Mouse (Mus musculus) forebrain, embryonic 14.5 days (tissue): ENCODE results near the gene Asic5. TPM values are rescaled to one million over a fixed set of nuclear protein-coding genes. Genes with fewer than 3 reads are reported as not detected.
A peak's percentile ranks its signal among the peaks of the same experiment; 100 is the strongest.

Experiments used
- ATAC-seq: fragments of 200-750 bp; cut with Nextera tagmentation; 2 replicates; pipeline ENCODE4 v1.8.0; 2017; ENCODE audit warnings: mild to moderate bottlenecking, moderate library complexity
- DNase-seq: peaks from one replicate; pipeline ENCODE4 v3.0.0-alpha.2; 2015; ENCODE audit warnings: low spot score
- H3K27ac ChIP-seq: fragments of 300-500 bp; sonication (generic); 2 replicates; pipeline ENCODE4 v1.5.1; 2014; ENCODE audit warnings: low read depth, mild to moderate bottlenecking, control low read depth, low read length, moderate library complexity
- H3K27me3 ChIP-seq: fragments of 300-500 bp; sonication (generic); replicated peaks from 2 replicates; pipeline ENCODE4 v1.6.1; 2014; ENCODE audit warnings: low read length, control low read depth, mixed read lengths; ENCODE audit not compliant: control insufficient read depth, insufficient read depth
- H3K36me3 ChIP-seq: fragments of 300-500 bp; sonication (generic); 2 replicates; pipeline ENCODE4 v1.6.1; 2014; ENCODE audit warnings: low read length, control low read depth; ENCODE audit not compliant: control insufficient read depth, insufficient read depth
- H3K4me1 ChIP-seq: fragments of 300-500 bp; sonication (generic); 2 replicates; pipeline ENCODE4 v1.6.1; 2014; ENCODE audit warnings: antibody characterized with exemption, low read length, control low read depth; ENCODE audit not compliant: control insufficient read depth, insufficient read depth
- H3K4me2 ChIP-seq: fragments of 300-500 bp; sonication (generic); 2 replicates; pipeline ENCODE4 v1.6.1; 2014; ENCODE audit warnings: mild to moderate bottlenecking, control low read depth, low read length
- H3K4me3 ChIP-seq: fragments of 300-500 bp; sonication (generic); 2 replicates; pipeline ENCODE4 v1.5.1; 2014; ENCODE audit warnings: low read depth, low read length, control low read depth
- H3K9ac ChIP-seq: fragments of 300-500 bp; sonication (generic); 2 replicates; pipeline ENCODE4 v1.6.1; 2014; ENCODE audit warnings: mild to moderate bottlenecking, low read length, control low read depth, moderate library complexity
- H3K9me3 ChIP-seq: fragments of 300-500 bp; sonication (generic); replicated peaks from 2 replicates; pipeline ENCODE4 v1.6.1; 2016; ENCODE audit warnings: low read length, control low read depth, mixed read lengths; ENCODE audit not compliant: control insufficient read depth
- WGBS: fragments of 180-500 bp; shearing (Covaris S2); extraction: QIAGEN DNeasy Blood & Tissue Kit; methylation state at CpG from one replicate; pipeline ENCODE4 v1.1.7; 2014; 5-methylcytosine and 5-hydroxymethylcytosine counted together
- polyA plus RNA-seq: library from polyadenylated mRNA; unstranded; fragments of >200 nt; fragmentation: Nextera tagmentation; extraction: Ambion mirVana; gene quantifications from 2 replicates; pipeline ENCODE4 v1.2.1, GENCODE M21; 2014

The Asic5 gene
- polyA plus RNA-seq, 1 experiment from 2014 or later, result not detected

DNA sequence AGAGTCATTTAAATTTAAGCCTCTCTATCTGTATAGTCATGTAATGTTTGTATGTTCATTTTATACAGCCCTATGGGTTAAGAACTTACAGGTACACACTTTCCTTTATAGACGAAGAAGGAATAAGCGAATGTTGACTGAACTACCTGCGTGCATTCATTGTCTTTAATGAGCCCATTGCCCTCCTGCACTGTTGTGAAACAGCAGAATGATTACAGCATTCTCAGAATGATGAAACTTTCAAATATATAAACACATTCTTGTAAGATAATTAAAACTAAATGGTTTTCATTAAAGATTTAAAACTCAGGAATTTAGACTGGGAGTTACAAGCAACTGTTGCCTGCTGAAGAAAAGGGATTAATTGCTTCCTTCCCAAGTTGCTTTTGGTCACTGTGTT lies 5.5 kb downstream of the Asic5 start:
- Histone ChIP-seq H3K27ac (no peak overlapping the region), H3K36me3 (no peaks in the 10 kb centered on the region), H3K4me3 (no peak overlapping the region), H3K9ac (no peak overlapping the region), H3K27me3 (no peaks in the 10 kb centered on the region), H3K4me2 (no peak overlapping the region), H3K9me3 (no peaks in the 10 kb centered on the region), H3K4me1 (peaks cover 3% of the 10 kb centered on the region; the same call in 1 of the 2 replicates)
- WGBS, result 89% methylated on average over 3 of the region's 3 CpGs
- ATAC-seq, result no peak
- DNase-seq, result no peak

DNA sequence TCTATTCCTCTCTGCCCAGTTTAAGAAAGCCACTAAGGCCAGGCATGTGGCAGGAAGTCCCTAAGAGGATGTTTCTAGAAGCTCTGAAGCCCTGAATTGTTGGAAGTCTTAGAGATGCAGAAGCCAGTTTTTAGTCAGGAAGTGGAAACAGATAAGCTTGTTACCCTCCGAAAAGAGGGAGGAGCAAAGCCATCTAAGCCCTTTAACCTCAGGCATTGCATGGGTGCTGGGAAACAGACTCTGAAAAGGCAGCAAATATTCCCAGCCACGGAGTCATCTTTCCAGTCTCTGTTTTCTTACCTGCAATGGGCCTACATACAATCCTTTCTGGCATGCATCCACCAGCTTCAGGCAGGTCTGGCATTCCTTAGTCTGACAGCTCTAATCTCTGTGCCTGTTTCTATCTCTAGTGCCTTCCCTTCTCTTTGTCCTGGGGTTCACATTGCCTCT lies 7.6 kb downstream of the Asic5 start:
- Histone ChIP-seq H3K4me2 (no peak overlapping the region), H3K9ac (no peak overlapping the region), H3K4me1 (peaks cover 3% of the 10 kb centered on the region; the same call in 1 of the 2 replicates), H3K36me3 (no peaks in the 10 kb centered on the region), H3K4me3 (no peak overlapping the region), H3K9me3 (no peaks in the 10 kb centered on the region), H3K27me3 (no peaks in the 10 kb centered on the region), H3K27ac (no peak overlapping the region)
- WGBS, result 54% methylated on average over 2 of the region's 2 CpGs
- no peak for DNase-seq
- ATAC-seq, result no peak

DNA sequence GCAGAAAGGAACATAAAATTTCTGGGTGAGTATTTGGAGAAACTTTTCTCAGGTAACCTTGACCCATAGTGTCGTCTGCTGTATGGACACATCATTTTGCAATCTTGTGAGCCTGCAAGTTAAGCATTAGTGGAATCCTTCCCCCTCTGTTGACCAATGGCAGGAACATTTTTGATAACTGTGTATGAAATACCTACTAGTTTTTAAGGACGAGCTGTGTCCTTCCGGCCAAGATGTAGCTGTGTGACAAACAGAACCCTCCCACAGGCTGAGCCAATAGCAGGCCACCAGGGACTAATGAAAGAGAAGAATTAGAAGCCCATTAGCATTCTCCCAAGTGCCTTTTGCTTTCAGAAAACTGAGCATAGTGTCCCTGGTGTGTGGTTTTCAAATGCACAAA lies 8.4 kb downstream of the Asic5 start:
- no peak for DNase-seq
- H3K9me3 ChIP-seq, result no peaks in the 10 kb centered on the region
- no peaks in the 10 kb centered on the region for H3K4me1 ChIP-seq
- 67% methylated on average over 3 of the region's 3 CpGs for WGBS
- ATAC-seq, result no peak
- no peak overlapping the region for H3K9ac ChIP-seq
- H3K27ac ChIP-seq, result no peak overlapping the region
- H3K27me3 ChIP-seq, result no peaks in the 10 kb centered on the region
- H3K4me2 ChIP-seq, result no peak overlapping the region
- H3K4me3 ChIP-seq, result no peak overlapping the region
- no peaks in the 10 kb centered on the region for H3K36me3 ChIP-seq

DNA sequence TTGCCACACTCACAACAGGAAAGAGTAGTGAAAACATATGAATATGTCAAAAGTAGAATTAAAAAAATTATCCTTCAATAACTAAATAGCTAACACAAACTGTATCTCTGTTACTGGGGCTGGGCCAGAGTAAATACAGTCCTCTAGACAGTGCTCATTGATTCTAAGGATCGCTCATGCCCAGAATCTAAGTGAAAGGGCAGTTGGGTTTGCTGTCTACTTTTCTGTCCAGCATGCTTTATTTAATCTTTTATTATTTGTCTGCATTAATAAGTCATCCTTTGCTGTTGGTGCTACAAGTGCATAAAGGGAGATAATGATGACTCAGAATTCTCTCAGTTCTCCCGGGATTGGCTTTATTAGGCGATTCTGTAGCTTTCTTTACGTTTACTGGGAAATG lies 13.3 kb downstream of the Asic5 start:
- Histone ChIP-seq H3K27me3 (no peaks in the 10 kb centered on the region), H3K9me3 (no peaks in the 10 kb centered on the region), H3K4me3 (no peak overlapping the region), H3K27ac (no peak overlapping the region), H3K4me1 (no peaks in the 10 kb centered on the region), H3K9ac (no peak overlapping the region), H3K36me3 (no peaks in the 10 kb centered on the region), H3K4me2 (no peak overlapping the region)
- DNase-seq, result no peak
- WGBS, result 40% methylated on average over 4 of the region's 4 CpGs
- ATAC-seq, result no peak

DNA sequence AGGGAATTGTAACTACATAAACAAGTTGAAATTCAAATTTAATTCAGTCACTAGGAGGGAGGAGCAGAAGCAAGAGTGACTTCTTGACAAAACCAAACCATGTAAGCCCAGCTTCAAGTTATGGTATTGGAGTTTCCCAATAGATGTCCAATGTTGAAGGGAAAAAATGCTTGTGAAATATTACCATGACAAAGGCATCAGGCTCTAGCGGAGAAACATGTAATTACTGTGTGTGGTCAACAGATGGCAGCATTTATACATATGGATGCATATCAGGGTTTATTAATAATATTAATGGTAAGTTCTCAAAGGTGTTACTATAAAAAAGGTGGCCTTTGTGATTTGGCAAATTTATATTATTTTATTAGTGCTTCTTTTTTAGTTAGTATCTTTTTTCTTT lies 13.9 kb downstream of the Asic5 start:
- H3K4me3 ChIP-seq, result no peak overlapping the region
- H3K27me3 ChIP-seq, result no peaks in the 10 kb centered on the region
- 4% methylated on average over 1 of the region's 1 CpGs for WGBS
- no peaks in the 10 kb centered on the region for H3K4me1 ChIP-seq
- H3K4me2 ChIP-seq, result no peak overlapping the region
- ATAC-seq (peak; percentile 73), DNase-seq (peak; percentile 86)
- H3K9ac ChIP-seq, result no peak overlapping the region
- no peaks in the 10 kb centered on the region for H3K36me3 ChIP-seq
- no peaks in the 10 kb centered on the region for H3K9me3 ChIP-seq
- no peak overlapping the region for H3K27ac ChIP-seq

DNA sequence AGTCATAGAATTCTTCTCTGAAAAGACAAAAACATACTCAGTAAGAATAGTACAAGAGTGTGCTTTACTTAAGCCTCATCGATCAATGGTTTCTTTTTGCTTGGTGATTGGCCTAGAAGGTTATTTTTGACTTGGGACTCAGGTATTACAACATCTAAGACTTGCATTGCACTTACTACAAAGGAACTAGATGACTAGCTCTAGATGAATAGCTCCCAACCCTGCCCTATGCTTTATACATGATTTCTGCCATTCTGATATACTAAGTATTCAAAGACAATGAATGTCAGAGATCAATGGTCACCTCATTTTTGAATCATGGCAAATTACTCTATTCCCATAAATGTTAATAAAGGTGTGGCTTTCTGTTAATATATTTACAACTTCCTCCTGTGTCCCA lies 24.9 kb downstream of the Asic5 start:
- H3K4me1 ChIP-seq, result no peaks in the 10 kb centered on the region
- 93% methylated on average over 1 of the region's 1 CpGs for WGBS

DNA sequence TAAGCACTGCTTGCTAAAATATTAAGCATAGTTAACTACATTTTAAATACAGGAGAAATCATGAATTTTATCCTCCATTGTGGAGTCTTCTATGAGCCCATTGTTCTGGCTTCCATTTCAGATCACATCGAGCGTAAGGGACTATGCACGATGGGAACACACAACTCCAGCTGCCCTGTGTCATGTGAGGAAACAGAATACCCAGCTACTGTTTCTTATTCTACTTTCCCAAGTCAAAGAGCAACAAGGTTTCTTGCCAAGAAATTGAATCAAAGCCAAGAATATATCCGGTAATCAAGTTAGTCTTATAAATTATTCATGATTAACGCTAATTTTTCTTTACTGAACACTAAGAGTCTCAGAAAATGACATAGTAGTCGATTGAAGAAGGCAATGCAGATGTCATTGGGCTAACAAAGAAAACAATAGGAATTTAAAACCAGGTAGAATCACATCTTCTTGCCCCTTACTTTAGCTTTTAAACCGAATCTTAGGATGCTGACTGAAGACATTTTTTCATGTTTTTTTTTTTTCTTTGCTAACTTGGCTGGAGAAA lies 32.1 kb downstream of the Asic5 start:
- WGBS, result 12% methylated on average over 7 of the region's 7 CpGs
- ATAC-seq (peak; percentile 78), DNase-seq (peak; percentile 65)
- Histone ChIP-seq H3K4me2 (no peak overlapping the region), H3K36me3 (no peaks in the 10 kb centered on the region), H3K9me3 (no peaks in the 10 kb centered on the region), H3K9ac (no peak overlapping the region), H3K27me3 (no peaks in the 10 kb centered on the region), H3K4me1 (no peaks in the 10 kb centered on the region), H3K4me3 (no peak overlapping the region), H3K27ac (no peak overlapping the region)

More for the DNA sequence above, 24.9 kb downstream of the Asic5 start:
- DNase-seq (no peak), ATAC-seq (no peak)
- Histone ChIP-seq H3K27ac (no peak overlapping the region), H3K4me3 (no peak overlapping the region), H3K9ac (no peak overlapping the region), H3K9me3 (no peaks in the 10 kb centered on the region), H3K4me2 (no peak overlapping the region), H3K36me3 (no peaks in the 10 kb centered on the region), H3K27me3 (no peaks in the 10 kb centered on the region)

DNA sequence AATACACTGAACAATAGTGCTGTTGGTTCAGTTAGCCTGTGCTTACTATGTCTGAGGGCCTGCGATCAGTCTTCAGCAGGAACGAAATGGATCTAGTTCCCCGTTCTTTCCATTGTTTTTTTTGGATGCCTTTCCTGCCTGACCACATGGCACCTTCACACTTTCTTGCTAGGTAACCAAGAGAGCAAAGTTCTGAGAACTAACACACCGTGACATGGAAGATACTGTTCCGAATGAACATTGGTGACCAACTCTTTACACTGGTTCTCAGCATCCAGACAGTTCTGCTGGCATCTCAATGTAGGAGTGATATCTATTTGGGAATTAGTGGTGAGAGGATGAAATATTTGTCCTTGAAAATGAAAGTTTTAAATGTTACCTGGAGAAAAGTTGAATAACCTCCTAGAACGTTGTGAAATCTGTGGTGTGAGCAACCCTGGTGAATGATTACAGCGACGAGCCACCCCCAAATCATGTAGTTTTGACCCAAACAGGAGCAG lies 40.4 kb downstream of the Asic5 start:
- 90% methylated on average over 8 of the region's 8 CpGs for WGBS
- Histone ChIP-seq H3K27me3 (no peaks in the 10 kb centered on the region), H3K36me3 (no peaks in the 10 kb centered on the region), H3K9ac (no peak overlapping the region), H3K4me1 (no peaks in the 10 kb centered on the region), H3K27ac (no peak overlapping the region), H3K4me2 (no peak overlapping the region), H3K9me3 (no peaks in the 10 kb centered on the region), H3K4me3 (no peak overlapping the region)
- ATAC-seq, result no peak
- no peak for DNase-seq

DNA sequence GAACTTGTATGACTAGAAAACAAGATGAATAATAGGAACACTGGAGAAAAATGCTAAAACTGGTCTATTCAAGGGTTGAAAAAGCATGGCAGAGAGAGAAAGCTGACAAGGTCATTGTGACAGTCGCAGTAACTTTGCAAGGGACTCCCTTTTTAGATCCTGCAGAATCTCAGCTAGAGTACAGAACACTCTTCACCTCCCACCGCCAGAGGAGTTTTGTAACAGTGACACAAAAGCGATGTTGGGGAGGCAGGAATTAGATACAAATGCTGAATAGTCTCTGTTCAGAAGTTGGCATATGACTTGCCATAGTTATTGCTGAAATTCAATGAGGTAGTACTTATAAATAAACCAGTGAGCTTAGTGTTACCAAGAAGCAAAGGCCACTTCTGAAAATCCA lies 41.0 kb downstream of the Asic5 start:
- Histone ChIP-seq H3K36me3 (no peaks in the 10 kb centered on the region), H3K9ac (no peak overlapping the region), H3K27ac (no peak overlapping the region), H3K4me3 (no peak overlapping the region), H3K4me1 (no peaks in the 10 kb centered on the region), H3K9me3 (no peaks in the 10 kb centered on the region), H3K27me3 (no peaks in the 10 kb centered on the region), H3K4me2 (no peak overlapping the region)
- DNase-seq (no peak), ATAC-seq (no peak)
- 80% methylated on average over 3 of the region's 3 CpGs for WGBS
